Mouse (Mus musculus): ENCODE results near the gene Ephb1. TPM values are rescaled to one million over a fixed set of nuclear protein-coding genes. Genes with fewer than 3 reads are reported as not detected.

Ephb1 gene
- polyA plus RNA-seq, 1 experiment = 0.02 TPM

- Histone ChIP-seq H3K36me3 (ENCODE audit: control insufficient read depth, insufficient read depth) (no peaks in the 10 kb centered on the region), H3K27me3 (ENCODE audit: control insufficient read depth, insufficient read depth, insufficient read length) (no peaks in the 10 kb centered on the region), H3ac (ENCODE audit: control insufficient read depth, insufficient read length, low read depth) (no peak overlapping the region), H3K4me3 (ENCODE audit: insufficient read depth, poor library complexity, severe bottlenecking) (no peak overlapping the region), H3K79me2 (ENCODE audit: control insufficient read depth, insufficient read depth) (no peaks in the 10 kb centered on the region), H3K79me3 (ENCODE audit: low read depth) (no peaks in the 10 kb centered on the region)
- TF ChIP-seq MYOG (IDR thresholded peaks at IDR 0.05; ENCODE audit: control insufficient read depth, extremely low read depth, insufficient read length) (no peak), USF1 (IDR thresholded peaks at IDR 0.05; ENCODE audit: low read depth) (no peak), CEBPB (IDR thresholded peaks at IDR 0.05; ENCODE audit: low read depth) (no peak), MYOD1 (IDR thresholded peaks at IDR 0.05; ENCODE audit: control insufficient read depth, insufficient read length, low read depth) (no peak)
Observed at GRCm38 (mm10) chr9:102212036-102212383, 142.5 kb downstream of the Ephb1 start.

- no peak overlapping the region for H3K4me3 ChIP-seq (ENCODE audit: insufficient read depth, poor library complexity, severe bottlenecking)
Observed at GRCm38 (mm10) chr9:102211296-102212035, 143.0 kb downstream of the Ephb1 start.

GRCm38 (mm10) chr9:102205518-102205917, 149.0 kb downstream of the Ephb1 start:
- Histone ChIP-seq H3ac (ENCODE audit: control insufficient read depth, insufficient read length, low read depth) (no peak overlapping the region), H3K36me3 (ENCODE audit: control insufficient read depth, insufficient read depth) (no peaks in the 10 kb centered on the region), H3K79me2 (ENCODE audit: control insufficient read depth, insufficient read depth) (no peaks in the 10 kb centered on the region), H3K27me3 (ENCODE audit: control insufficient read depth, insufficient read depth, insufficient read length) (no peaks in the 10 kb centered on the region), H3K4me3 (ENCODE audit: insufficient read depth, poor library complexity, severe bottlenecking) (no peak overlapping the region), H3K79me3 (ENCODE audit: low read depth) (no peaks in the 10 kb centered on the region)
- no peak for TF ChIP-seq CTCF (IDR thresholded peaks at IDR 0.05; ENCODE audit: control insufficient read depth, insufficient read depth, insufficient read length)
- TF ChIP-seq MYOD1 (IDR thresholded peaks at IDR 0.05; ENCODE audit: control insufficient read depth, insufficient read length, low read depth) = no peak
- no peak for TF ChIP-seq MAX (IDR thresholded peaks at IDR 0.05)
- TF ChIP-seq CEBPB (IDR thresholded peaks at IDR 0.05; ENCODE audit: low read depth) = no peak
- TF ChIP-seq MYOG (IDR thresholded peaks at IDR 0.05; ENCODE audit: control insufficient read depth, extremely low read depth, insufficient read length) = no peak
- TF ChIP-seq USF1 (IDR thresholded peaks at IDR 0.05; ENCODE audit: low read depth) = no peak
- TF ChIP-seq FOSL1 (IDR thresholded peaks at IDR 0.05; ENCODE audit: insufficient read depth, low read length, poor library complexity, severe bottlenecking) = no peak

More at GRCm38 (mm10) chr9:102211296-102212035, 143.0 kb downstream of the Ephb1 start:
- no peak for TF ChIP-seq CTCF (IDR thresholded peaks at IDR 0.05; ENCODE audit: control insufficient read depth, insufficient read depth, insufficient read length)
- TF ChIP-seq MYOD1 (IDR thresholded peaks at IDR 0.05; ENCODE audit: control insufficient read depth, insufficient read length, low read depth) = no peak
- no peak for TF ChIP-seq MAX (IDR thresholded peaks at IDR 0.05)
- H3K79me2 ChIP-seq (ENCODE audit: control insufficient read depth, insufficient read depth) = no peaks in the 10 kb centered on the region
- no peaks in the 10 kb centered on the region for H3K79me3 ChIP-seq (ENCODE audit: low read depth)
- H3K36me3 ChIP-seq (ENCODE audit: control insufficient read depth, insufficient read depth) = no peaks in the 10 kb centered on the region
- H3ac ChIP-seq (ENCODE audit: control insufficient read depth, insufficient read length, low read depth) = no peak overlapping the region
- H3K27me3 ChIP-seq (ENCODE audit: control insufficient read depth, insufficient read depth, insufficient read length) = no peaks in the 10 kb centered on the region

- no peaks in the 10 kb centered on the region for H3K79me3 ChIP-seq (ENCODE audit: low read depth)
- H3K79me2 ChIP-seq (ENCODE audit: control insufficient read depth, insufficient read depth) = no peaks in the 10 kb centered on the region
- H3K4me3 ChIP-seq (ENCODE audit: insufficient read depth, poor library complexity, severe bottlenecking) = no peak overlapping the region
- no peak for TF ChIP-seq MYOG (IDR thresholded peaks at IDR 0.05; ENCODE audit: control insufficient read depth, extremely low read depth, insufficient read length)
- no peak for TF ChIP-seq CEBPB (IDR thresholded peaks at IDR 0.05; ENCODE audit: low read depth)
- TF ChIP-seq CTCF (IDR thresholded peaks at IDR 0.05; ENCODE audit: control insufficient read depth, insufficient read depth, insufficient read length) = no peak
- TF ChIP-seq FOSL1 (IDR thresholded peaks at IDR 0.05; ENCODE audit: insufficient read depth, low read length, poor library complexity, severe bottlenecking) = no peak
- no peak for TF ChIP-seq MYOD1 (IDR thresholded peaks at IDR 0.05; ENCODE audit: control insufficient read depth, insufficient read length, low read depth)
- TF ChIP-seq USF1 (IDR thresholded peaks at IDR 0.05; ENCODE audit: low read depth) = no peak
- TF ChIP-seq MAX (IDR thresholded peaks at IDR 0.05) = no peak
- no peaks in the 10 kb centered on the region for H3K36me3 ChIP-seq (ENCODE audit: control insufficient read depth, insufficient read depth)
- no peaks in the 10 kb centered on the region for H3K27me3 ChIP-seq (ENCODE audit: control insufficient read depth, insufficient read depth, insufficient read length)
- H3ac ChIP-seq (ENCODE audit: control insufficient read depth, insufficient read length, low read depth) = no peak overlapping the region
Observed at GRCm38 (mm10) chr9:102201867-102202266, 152.6 kb downstream of the Ephb1 start.

- Histone ChIP-seq H3K36me3 (ENCODE audit: control insufficient read depth, insufficient read depth) (no peaks in the 10 kb centered on the region), H3K79me3 (ENCODE audit: low read depth) (no peaks in the 10 kb centered on the region), H3K4me3 (ENCODE audit: insufficient read depth, poor library complexity, severe bottlenecking) (no peak overlapping the region), H3ac (ENCODE audit: control insufficient read depth, insufficient read length, low read depth) (no peak overlapping the region), H3K79me2 (ENCODE audit: control insufficient read depth, insufficient read depth) (no peaks in the 10 kb centered on the region), H3K27me3 (ENCODE audit: control insufficient read depth, insufficient read depth, insufficient read length) (no peaks in the 10 kb centered on the region)
- TF ChIP-seq MYOG (IDR thresholded peaks at IDR 0.05; ENCODE audit: control insufficient read depth, extremely low read depth, insufficient read length) = no peak
- TF ChIP-seq MYOD1 (IDR thresholded peaks at IDR 0.05; ENCODE audit: control insufficient read depth, insufficient read length, low read depth) = no peak
- no peak for TF ChIP-seq MAX (IDR thresholded peaks at IDR 0.05)
- TF ChIP-seq CEBPB (IDR thresholded peaks at IDR 0.05; ENCODE audit: low read depth) = no peak
- TF ChIP-seq CTCF (IDR thresholded peaks at IDR 0.05; ENCODE audit: control insufficient read depth, insufficient read depth, insufficient read length) = no peak
- TF ChIP-seq FOSL1 (IDR thresholded peaks at IDR 0.05; ENCODE audit: insufficient read depth, low read length, poor library complexity, severe bottlenecking) = no peak
- no peak for TF ChIP-seq USF1 (IDR thresholded peaks at IDR 0.05; ENCODE audit: low read depth)
Observed at GRCm38 (mm10) chr9:102196856-102197255, 157.6 kb downstream of the Ephb1 start.

GRCm38 (mm10) chr9:102194063-102194462, 160.4 kb downstream of the Ephb1 start:
- H3K27me3 ChIP-seq (ENCODE audit: control insufficient read depth, insufficient read depth, insufficient read length) = no peaks in the 10 kb centered on the region
- H3K79me2 ChIP-seq (ENCODE audit: control insufficient read depth, insufficient read depth) = no peaks in the 10 kb centered on the region
- no peak overlapping the region for H3ac ChIP-seq (ENCODE audit: control insufficient read depth, insufficient read length, low read depth)
- H3K79me3 ChIP-seq (ENCODE audit: low read depth) = no peaks in the 10 kb centered on the region
- no peak overlapping the region for H3K4me3 ChIP-seq (ENCODE audit: insufficient read depth, poor library complexity, severe bottlenecking)
- H3K36me3 ChIP-seq (ENCODE audit: control insufficient read depth, insufficient read depth) = no peaks in the 10 kb centered on the region
- TF ChIP-seq MAX (IDR thresholded peaks at IDR 0.05) = no peak
- TF ChIP-seq CEBPB (IDR thresholded peaks at IDR 0.05; ENCODE audit: low read depth) = no peak
- no peak for TF ChIP-seq MYOD1 (IDR thresholded peaks at IDR 0.05; ENCODE audit: control insufficient read depth, insufficient read length, low read depth)
- TF ChIP-seq CTCF (IDR thresholded peaks at IDR 0.05; ENCODE audit: control insufficient read depth, insufficient read depth, insufficient read length) = no peak
- no peak for TF ChIP-seq FOSL1 (IDR thresholded peaks at IDR 0.05; ENCODE audit: insufficient read depth, low read length, poor library complexity, severe bottlenecking)
- TF ChIP-seq MYOG (IDR thresholded peaks at IDR 0.05; ENCODE audit: control insufficient read depth, extremely low read depth, insufficient read length) = no peak
- no peak for TF ChIP-seq USF1 (IDR thresholded peaks at IDR 0.05; ENCODE audit: low read depth)
